Mouse (Mus musculus) thymus, postnatal 0 days (tissue): ENCODE data around the gene Pspn. TPM values are rescaled to one million over a fixed set of nuclear protein-coding genes. Genes with fewer than 3 reads are reported as not detected.

Experiments used
- DNase-seq: peaks from one replicate; pipeline ENCODE4 v3.0.0-alpha.2; 2015; ENCODE audit warnings: low spot score
- polyA plus RNA-seq: library from polyadenylated mRNA; unstranded; fragments of >200 nt; fragmentation: Nextera tagmentation; extraction: Ambion mirVana; gene quantifications from 2 replicates; pipeline ENCODE4 v1.2.1, GENCODE M21; 2015

Gene Pspn
- polyA plus RNA-seq, 1 experiment from 2014 or later = 0.55 TPM

DNA sequence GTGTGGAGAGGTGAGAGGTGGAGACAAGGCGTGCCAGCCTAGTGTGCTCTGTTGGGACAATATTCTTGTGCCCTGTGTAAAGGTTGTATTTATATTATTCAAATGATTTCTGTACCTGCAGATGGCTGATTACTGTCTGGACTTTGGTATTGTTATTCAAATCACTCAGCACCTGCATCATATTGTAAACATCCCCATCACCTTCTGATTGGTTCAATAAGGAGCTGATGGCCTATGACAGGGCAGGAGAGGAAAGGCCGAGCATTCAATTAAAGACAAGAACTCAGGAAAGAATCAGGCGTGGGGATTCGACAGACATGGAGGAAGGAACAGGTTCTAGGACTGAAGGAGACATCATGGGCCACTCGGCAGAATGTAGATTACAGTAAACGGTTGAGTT, 36.2 kb downstream of the Pspn start:
- DNase-seq = no peak

- no peak for DNase-seq
These were observed 37.0 kb downstream of the Pspn start for GRCm38 (mm10) chr17:56962642-56963405.

- no peak for DNase-seq
These were observed 37.9 kb downstream of the Pspn start for GRCm38 (mm10) chr17:56961880-56962279.

GRCm38 (mm10) chr17:56958667-56959066, 41.2 kb downstream of the Pspn start:
- DNase-seq = no peak

- peak; percentile 48 for DNase-seq
These were observed 41.9 kb downstream of the Pspn start for GRCm38 (mm10) chr17:56957763-56958429.

DNA sequence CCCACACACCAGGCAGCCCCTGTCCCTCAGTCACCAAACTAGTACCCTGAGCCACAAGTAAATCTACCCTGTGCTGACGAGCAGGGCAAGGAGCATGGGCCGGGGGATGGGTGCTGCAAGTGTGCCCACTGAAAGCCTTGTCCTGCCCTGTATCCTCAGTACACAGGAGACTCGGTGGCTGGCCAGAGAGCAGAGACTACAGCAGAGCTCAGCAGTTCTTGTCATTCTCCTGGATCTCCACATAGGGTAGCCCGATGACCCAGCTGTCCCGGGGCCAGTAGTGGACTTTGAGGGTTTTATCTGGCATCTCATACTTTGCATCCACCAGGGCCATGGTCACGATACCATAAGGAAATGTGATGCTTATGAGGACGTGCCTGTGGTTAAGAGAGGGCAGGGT, 44.9 kb downstream of the Pspn start:
- DNase-seq = no peak

GRCm38 (mm10) chr17:56952639-56953038, 47.2 kb downstream of the Pspn start:
- no peak for DNase-seq

DNA sequence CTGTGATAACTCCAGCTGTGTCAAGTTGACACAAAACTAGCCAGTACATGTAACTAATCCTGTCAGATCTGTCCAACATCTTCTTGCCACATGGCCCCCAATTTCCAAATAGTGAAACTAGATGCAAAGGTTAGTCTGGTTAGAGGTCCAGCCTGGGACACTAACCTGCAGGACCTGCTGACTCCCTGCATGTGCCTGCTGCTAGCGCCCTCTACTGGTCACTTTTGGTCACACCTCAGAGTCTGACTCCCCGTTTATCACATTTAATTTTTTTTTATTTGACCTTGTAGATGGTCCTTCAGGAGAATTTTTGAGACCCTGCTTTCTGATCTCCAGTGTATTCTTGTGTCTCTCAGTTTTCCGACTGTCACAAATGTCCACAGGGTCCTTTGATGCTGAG, 48.9 kb downstream of the Pspn start:
- DNase-seq = peak; percentile 71

Other genes starting within 250 kb of the Pspn start
- 17.3 and 23.6 TPM in 2 replicates for gene Nrtn, start 242.5 kb downstream of the Pspn start, polyA plus RNA-seq
- gene Dus3l, start 235.3 kb downstream of the Pspn start, polyA plus RNA-seq = 34.0 and 36.5 TPM in 2 replicates
- gene Prr22, start 229.8 kb downstream of the Pspn start, polyA plus RNA-seq = 0.40 and 0.68 TPM in 2 replicates
- 3.0 and 3.2 TPM in 2 replicates for gene Rfx2, start 169.0 kb downstream of the Pspn start, polyA plus RNA-seq
- not detected in 2 replicates for gene Acsbg2, start 125.6 kb downstream of the Pspn start, polyA plus RNA-seq
- gene 1700061G19Rik, start 124.5 kb downstream of the Pspn start, polyA plus RNA-seq = 0.21 and 0.26 TPM in 2 replicates
- 24.2 and 26.6 TPM in 2 replicates for gene Mllt1, start 64.6 kb downstream of the Pspn start, polyA plus RNA-seq
- gene Acer1, start 17.9 kb downstream of the Pspn start, polyA plus RNA-seq = not detected in 2 replicates
- 111 and 113 TPM in 2 replicates for gene Clpp, start 9.7 kb downstream of the Pspn start, polyA plus RNA-seq
- 35.0 and 35.6 TPM in 2 replicates for gene Alkbh7, start 2.7 kb downstream of the Pspn start, polyA plus RNA-seq
- 76.1 and 81.7 TPM in 2 replicates for gene Gtf2f1, start 11.3 kb upstream of the Pspn start, polyA plus RNA-seq
- gene Gm17949, start 11.5 kb upstream of the Pspn start, polyA plus RNA-seq = 0.42 and 0.53 TPM in 2 replicates
- gene Khsrp, start 31.5 kb upstream of the Pspn start, polyA plus RNA-seq = 37.5 and 42.3 TPM in 2 replicates
- 0.10 TPM in 1 of 2 replicates, not detected in the other for gene Slc25a41, start 41.6 kb upstream of the Pspn start, polyA plus RNA-seq
- 1.6 and 2.7 TPM in 2 replicates for gene Crb3, start 59.1 kb upstream of the Pspn start, polyA plus RNA-seq
- gene Slc25a23, start 59.8 kb upstream of the Pspn start, polyA plus RNA-seq = 8.3 and 8.8 TPM in 2 replicates
- 49.8 and 65.1 TPM in 2 replicates for gene Dennd1c, start 78.5 kb upstream of the Pspn start, polyA plus RNA-seq
- gene Tubb4a, start 87.8 kb upstream of the Pspn start, polyA plus RNA-seq = 1.0 and 1.2 TPM in 2 replicates
- 2.7 and 3.0 TPM in 2 replicates for gene Tnfsf9, start 105.3 kb upstream of the Pspn start, polyA plus RNA-seq
- gene Cd70, start 149.8 kb upstream of the Pspn start, polyA plus RNA-seq = 1.7 and 1.9 TPM in 2 replicates
- gene Tnfsf14, start 194.2 kb upstream of the Pspn start, polyA plus RNA-seq = 3.4 and 4.7 TPM in 2 replicates
- 5.0 and 5.4 TPM in 2 replicates for gene C3, start 228.1 kb upstream of the Pspn start, polyA plus RNA-seq
- gene Gpr108, start 248.4 kb upstream of the Pspn start, polyA plus RNA-seq = 37.3 and 40.0 TPM in 2 replicates
- 15.7 and 18.2 TPM in 2 replicates for gene Trip10, start 249.4 kb upstream of the Pspn start, polyA plus RNA-seq